25 mouse cellular contexts compared by ENCODE assay signal in genomic region chr10:94779319-94779718, GRCm38 (mm10).
"Had no signal": no experiment of that assay in that cellular context is flagged by ENCODE, and none has a peak within 500 bp of the region (broad histone marks: within the 10 kb centered on the region; RNA-seq: fewer than 3 reads in every experiment).

No protein-coding gene starts in this region.

- H3K4me2 ChIP-seq: heart, embryonic 12.5 days; hindbrain, embryonic 13.5 days; hindbrain, embryonic 15.5 days; kidney, embryonic 15.5 days; limb, embryonic 13.5 days; limb, embryonic 15.5 days; liver, embryonic 11.5 days had no signal

- H3K27ac ChIP-seq: gastrocnemius, adult 2 months; heart, embryonic 10.5 days; hindbrain, embryonic 13.5 days; hindbrain, embryonic 15.5 days; hindbrain, postnatal 0 days; kidney, embryonic 15.5 days; kidney, postnatal 0 days; limb, embryonic 13.5 days; limb, embryonic 15.5 days had no signal

- DNase-seq: gastrocnemius, adult 2 months; gastrocnemius, postnatal 10 days; gastrocnemius, postnatal 25 days; heart, adult 18-20 months; heart, postnatal 10 days; heart, postnatal 4 days; kidney, adult 11 months; kidney, adult 2 months; kidney, adult 9 months; kidney, postnatal 14 days; kidney, postnatal 36 days; layer of hippocampus, adult 9-11 months; layer of hippocampus, postnatal 36 days; left cerebral cortex, postnatal 4 days had no signal

- H3K9me3 ChIP-seq: heart, embryonic 10.5 days; heart, embryonic 12.5 days; hindbrain, embryonic 13.5 days; hindbrain, embryonic 15.5 days; kidney, embryonic 15.5 days; limb, embryonic 13.5 days; limb, embryonic 15.5 days had no signal

- H3K27me3 ChIP-seq: heart, embryonic 12.5 days; hindbrain, embryonic 13.5 days; hindbrain, embryonic 15.5 days; kidney, embryonic 15.5 days; limb, embryonic 13.5 days; limb, embryonic 15.5 days had no signal

- H3K4me1 ChIP-seq: heart, embryonic 10.5 days; heart, embryonic 12.5 days; hindbrain, embryonic 13.5 days; hindbrain, embryonic 15.5 days; kidney, embryonic 15.5 days; limb, embryonic 13.5 days; limb, embryonic 15.5 days had no signal

- ATAC-seq: hindbrain, postnatal 0 days; intestine, embryonic 16.5 days had no signal

- H3K9ac ChIP-seq: heart, embryonic 12.5 days; hindbrain, embryonic 13.5 days; hindbrain, embryonic 15.5 days; kidney, embryonic 15.5 days; limb, embryonic 13.5 days; limb, embryonic 15.5 days had no signal

- H3K4me3 ChIP-seq: gastrocnemius, adult 2 months; heart, embryonic 10.5 days; heart, embryonic 12.5 days; hindbrain, embryonic 13.5 days; hindbrain, embryonic 15.5 days; kidney, embryonic 15.5 days; limb, embryonic 13.5 days; limb, embryonic 15.5 days had no signal
